Mouse (Mus musculus): Measurements from ENCODE around the gene Ooep.

The Ooep gene

DNA sequence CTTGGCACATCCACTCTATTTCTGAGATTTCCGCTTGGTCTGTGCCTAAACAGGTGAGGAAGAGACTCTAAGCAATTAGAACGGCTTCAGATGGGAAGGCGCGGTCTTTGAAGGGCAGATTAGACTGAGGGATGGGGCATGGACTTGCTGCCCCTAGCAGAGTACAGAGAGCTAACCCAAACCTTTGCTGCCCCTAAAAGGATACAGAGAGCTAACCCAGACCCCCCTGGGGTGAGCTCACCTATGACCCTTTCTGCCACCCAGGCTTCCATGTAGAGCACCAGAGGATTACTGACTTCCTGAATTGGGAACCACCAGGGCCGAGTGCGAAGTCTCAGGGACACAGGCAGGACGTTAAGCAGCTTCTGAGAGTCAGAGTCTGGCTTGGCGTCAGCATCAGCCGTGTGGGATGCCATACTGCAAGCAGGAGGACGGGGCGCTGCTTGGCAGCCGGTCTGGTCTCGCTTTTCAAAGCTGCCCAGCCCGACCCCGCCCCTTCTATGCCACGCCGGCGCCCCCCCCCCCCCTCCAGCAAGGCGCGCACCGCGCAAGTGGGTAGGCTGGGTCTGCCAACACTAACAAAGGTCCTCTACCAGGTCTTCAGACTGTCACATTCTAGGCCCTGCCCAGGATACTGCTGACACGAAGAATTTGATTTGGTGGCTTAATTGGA is at the start of gene Ooep:
Gene Ooep (minus strand): TSS at position 613 of the 673 bp plus-strand sequence.
- no peak for DNase-seq (ENCODE audit: low spot score)

GRCm38 (mm10) chr9:78428185-78428584 is 49.7 kb upstream of the Ooep start:
- no peak for DNase-seq (ENCODE audit: low spot score)

- no peak for DNase-seq (ENCODE audit: low spot score)
Observed at GRCm38 (mm10) chr9:78427362-78427781, 48.8 kb upstream of the Ooep start.

- DNase-seq (ENCODE audit: low spot score): no peak
Observed at GRCm38 (mm10) chr9:78401596-78401995, 23.1 kb upstream of the Ooep start.

- no peak for DNase-seq (ENCODE audit: low spot score)
Observed at GRCm38 (mm10) chr9:78400570-78400969, 22.0 kb upstream of the Ooep start.

DNA sequence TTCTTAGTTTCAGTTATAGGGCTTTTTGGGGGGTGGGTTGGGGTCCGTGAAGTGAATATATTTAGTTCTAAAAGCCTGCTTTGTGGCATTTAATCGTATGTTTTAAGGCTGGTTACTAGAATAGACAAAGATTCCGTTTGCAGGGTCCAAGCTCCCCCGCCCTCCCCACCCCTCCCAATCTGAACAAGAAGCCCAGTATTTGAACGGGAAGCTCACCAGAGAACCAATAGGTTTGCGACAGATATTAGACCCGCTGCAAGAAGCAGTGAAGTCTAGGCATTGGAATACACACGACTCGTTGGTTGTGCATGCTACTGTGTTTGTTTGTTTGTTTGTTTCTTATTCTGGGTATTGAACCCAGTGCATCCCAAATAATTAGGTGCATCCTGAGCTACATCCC is 18.0 kb upstream of the Ooep start:
- DNase-seq (ENCODE audit: low spot score): no peak

- no peak for DNase-seq (ENCODE audit: low spot score)
Observed at GRCm38 (mm10) chr9:78395630-78396351, 17.3 kb upstream of the Ooep start, which contains the start of gene Ddx43. Gene Ddx43, plus strand, starts transcription at chr9:78395777.

DNA sequence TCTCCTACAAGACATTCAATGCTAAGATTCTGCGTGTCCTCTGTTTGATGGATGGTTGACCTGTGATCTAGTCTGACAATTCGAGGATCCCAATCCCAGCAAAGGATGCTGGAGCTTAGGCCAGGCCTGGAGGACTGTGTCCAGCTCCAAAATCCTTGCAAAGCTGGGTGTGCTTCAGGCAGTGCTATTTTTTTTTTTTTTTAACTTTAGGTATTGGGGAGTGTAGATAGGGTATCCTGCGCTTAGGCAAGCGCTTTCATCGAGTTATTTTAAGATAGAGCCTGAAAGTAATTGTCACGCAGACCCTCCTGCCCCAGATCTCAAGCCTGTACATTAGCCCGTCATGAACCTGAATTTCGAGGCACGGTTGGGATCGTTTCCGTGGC is 16.7 kb upstream of the Ooep start:
- no peak for DNase-seq (ENCODE audit: low spot score)

DNA sequence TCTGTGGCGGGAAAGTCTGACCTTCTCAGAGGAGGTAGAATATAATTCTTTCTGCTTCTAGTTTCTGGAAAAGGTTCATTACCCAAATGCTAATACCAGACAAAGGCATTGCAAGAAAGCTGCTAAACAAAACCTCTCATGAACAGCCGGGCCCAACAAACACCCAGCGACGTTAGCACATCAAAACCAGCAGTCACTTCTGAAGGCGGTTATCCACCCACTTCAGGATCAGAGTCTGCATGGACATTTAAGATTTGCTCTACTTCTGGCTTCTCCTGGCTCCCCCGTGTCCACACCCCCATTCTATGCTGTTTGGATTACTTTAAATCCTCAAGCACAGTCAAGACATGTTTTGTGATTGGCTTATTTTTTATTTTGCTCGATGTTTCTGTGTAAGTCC is 16.1 kb upstream of the Ooep start:
- no peak for DNase-seq (ENCODE audit: low spot score)

- DNase-seq (ENCODE audit: low spot score): no peak
Observed at GRCm38 (mm10) chr9:78393741-78394140, 15.2 kb upstream of the Ooep start.

- DNase-seq (ENCODE audit: low spot score): no peak
Observed at GRCm38 (mm10) chr9:78389981-78390380, 11.5 kb upstream of the Ooep start.

- DNase-seq (ENCODE audit: low spot score): no peak
Observed at GRCm38 (mm10) chr9:78386947-78387346, 8.4 kb upstream of the Ooep start.

DNA sequence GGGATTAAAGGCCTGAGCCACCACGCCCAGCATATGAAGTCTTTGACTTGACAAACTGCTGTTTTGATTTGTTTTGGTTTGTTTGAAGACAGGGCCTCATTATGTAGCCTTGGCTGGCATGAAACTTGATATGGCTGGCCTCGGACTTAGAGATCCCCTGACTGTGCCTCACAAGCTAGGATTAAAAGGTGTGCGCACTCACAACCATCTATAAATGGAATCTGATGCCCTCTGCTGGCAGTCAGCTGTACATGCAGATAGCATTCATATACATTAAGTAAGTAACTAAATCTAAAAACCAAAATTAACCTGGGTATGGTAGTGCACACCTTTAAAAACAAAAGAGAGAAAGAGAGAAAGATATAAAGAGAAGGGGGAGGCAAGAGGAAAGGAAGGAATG is 7.4 kb upstream of the Ooep start:
- no peak for DNase-seq (ENCODE audit: low spot score)

DNA sequence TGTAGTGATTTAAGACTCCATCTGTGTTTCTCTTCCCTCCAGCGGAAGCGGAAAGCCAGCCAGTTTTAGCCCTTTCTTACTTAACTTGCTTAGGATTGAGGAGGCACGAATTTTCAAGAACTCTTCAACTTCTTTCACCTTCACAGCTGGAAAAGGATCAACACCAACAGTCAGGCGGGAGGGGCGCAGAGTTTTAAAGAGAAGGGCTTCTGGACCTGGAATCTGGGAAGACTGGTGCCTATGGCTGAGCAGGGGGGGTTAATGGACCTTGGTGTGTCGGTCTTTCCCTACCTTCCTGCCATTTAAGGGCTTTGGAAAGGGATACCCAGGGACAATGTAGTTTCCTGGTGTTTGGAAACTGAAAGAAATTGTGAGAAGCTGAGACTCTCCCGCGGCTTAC is 979 bp downstream of the Ooep start:
- DNase-seq (ENCODE audit: low spot score): no peak

GRCm38 (mm10) chr9:78375486-78375885 is 3.0 kb downstream of the Ooep start:
- DNase-seq (ENCODE audit: low spot score): no peak

- DNase-seq (ENCODE audit: low spot score): no peak
Observed at GRCm38 (mm10) chr9:78374885-78375389, 3.6 kb downstream of the Ooep start.

DNA sequence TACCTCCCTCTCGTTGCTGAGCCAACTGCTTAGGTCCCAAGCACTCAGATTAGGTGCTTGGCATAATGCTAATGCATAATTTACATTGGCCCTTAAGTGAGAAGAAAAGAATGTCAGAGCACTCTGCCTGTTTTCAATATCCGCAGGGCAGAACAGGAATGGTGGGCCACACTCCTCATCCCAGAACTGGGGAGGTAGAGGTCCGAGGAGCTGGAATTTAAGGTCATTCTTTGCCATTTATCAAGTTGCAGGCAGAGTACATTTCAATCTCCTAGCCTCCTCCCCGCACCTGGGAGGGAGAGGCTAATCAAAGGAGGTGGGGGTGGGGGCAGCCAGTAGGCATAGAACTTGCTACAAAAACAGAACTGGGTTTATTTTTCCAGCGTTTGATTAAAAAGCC is 4.1 kb downstream of the Ooep start:
- DNase-seq (ENCODE audit: low spot score): no peak

GRCm38 (mm10) chr9:78372827-78373504 is 5.6 kb downstream of the Ooep start:
- no peak for DNase-seq (ENCODE audit: low spot score)

GRCm38 (mm10) chr9:78371441-78371840 is 7.1 kb downstream of the Ooep start:
- DNase-seq (ENCODE audit: low spot score): no peak

- DNase-seq (ENCODE audit: low spot score): no peak
Observed at GRCm38 (mm10) chr9:78369786-78370185, 8.7 kb downstream of the Ooep start.

DNA sequence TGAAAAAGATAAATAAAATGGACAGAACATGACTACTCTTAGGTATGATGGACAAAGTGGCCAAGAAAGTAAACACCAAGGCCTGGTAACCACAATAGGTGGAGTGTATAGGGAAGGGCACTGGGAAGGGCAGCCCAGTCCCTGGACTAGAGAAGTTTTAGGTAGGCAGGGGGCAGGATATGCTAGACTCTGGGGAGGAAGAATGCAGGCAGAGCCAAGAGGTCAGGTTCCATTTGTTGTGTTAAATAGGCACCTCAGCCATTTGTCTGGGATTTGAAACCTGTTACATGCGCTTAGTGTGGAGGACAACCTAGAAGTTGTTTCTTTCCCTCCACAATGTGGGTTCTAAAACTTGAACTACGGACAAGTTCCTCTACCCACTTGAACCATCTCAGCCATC is 9.2 kb downstream of the Ooep start:
- no peak for DNase-seq (ENCODE audit: low spot score)

- DNase-seq (ENCODE audit: low spot score): no peak
Observed at GRCm38 (mm10) chr9:78368671-78369293, 9.7 kb downstream of the Ooep start.
